ENCODE assay signal across 8 mouse cellular contexts in the genomic region with DNA sequence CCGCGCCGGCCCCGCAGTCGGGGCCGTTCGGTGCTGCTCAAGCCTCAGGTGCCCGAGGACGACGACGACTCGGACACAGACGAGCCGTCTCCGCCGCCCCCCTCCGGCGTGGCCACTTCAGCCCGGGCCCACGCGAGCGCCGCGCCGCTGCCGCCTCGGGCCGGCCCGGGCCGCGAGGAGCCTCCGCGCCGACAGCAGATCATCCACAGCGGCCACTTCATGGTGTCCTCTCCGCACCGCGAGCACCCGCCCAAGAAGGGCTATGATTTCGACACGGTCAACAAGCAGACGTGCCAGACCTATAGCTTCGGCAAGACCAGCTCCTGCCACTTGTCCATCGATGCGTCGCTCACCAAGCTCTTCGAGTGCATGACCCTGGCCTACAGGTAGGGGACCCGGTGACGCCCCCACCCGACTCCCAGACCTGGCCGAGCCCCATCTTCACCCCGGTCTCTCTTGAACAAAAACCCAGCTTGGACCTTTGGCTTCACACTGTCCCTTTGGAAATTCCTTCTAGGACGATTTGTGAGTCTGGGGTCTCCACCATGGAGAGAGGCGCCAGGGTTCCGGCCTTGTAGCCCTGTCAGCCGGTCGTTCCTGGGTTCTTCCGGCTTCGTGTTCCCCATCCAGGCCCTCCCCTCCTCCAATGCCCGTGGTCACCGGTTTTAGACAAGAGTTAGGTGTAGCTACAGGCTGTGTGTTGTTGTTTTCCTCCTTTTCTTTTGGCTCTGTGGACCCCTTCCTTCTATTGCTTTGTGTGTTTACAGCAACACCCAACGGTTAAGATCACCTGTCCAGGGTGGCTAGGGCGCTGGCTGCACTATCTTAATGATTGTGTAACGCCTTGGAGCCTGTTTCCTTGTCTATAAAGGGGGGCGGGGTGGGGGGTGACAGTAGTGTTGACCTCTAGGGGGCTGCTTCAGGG. TPM values are rescaled to one million over a fixed set of nuclear protein-coding genes. Genes with fewer than 3 reads are reported as not detected.
DNase-seq lines count a peak whose midpoint lies in the region; ATAC-seq and TF ChIP-seq lines count a peak whose summit lies in the region.

No protein-coding gene starts in this region.

- peak overlapping the region; percentile 70 for H3K27ac ChIP-seq in forebrain, embryonic 14.5 days (ENCODE audit: low read depth, low read length)
- H3K27ac ChIP-seq in kidney, postnatal 0 days, result peak overlapping the region; percentile 83
- H3K27ac ChIP-seq in midbrain, embryonic 11.5 days (ENCODE audit: low read depth, low read length), result peak overlapping the region; percentile 32; the same call in 1 of the 2 replicates

- peak overlapping the region; percentile 95 for H3K9ac ChIP-seq in forebrain, embryonic 14.5 days (ENCODE audit: low read length)
- peak overlapping the region; percentile 88 for H3K9ac ChIP-seq in kidney, postnatal 0 days (ENCODE audit: low read depth, low read length)
- peak overlapping the region; percentile 85 for H3K9ac ChIP-seq in midbrain, embryonic 11.5 days (ENCODE audit: low read length)

- ATAC-seq in forebrain, embryonic 14.5 days, result peak; percentile 42
- peak; percentile 35 for ATAC-seq in kidney, postnatal 0 days (replicated peaks; ENCODE audit: low FRiP score, low read depth)
- peak; percentile 47; the same call in 1 of the 2 replicates for ATAC-seq in midbrain, embryonic 11.5 days (ENCODE audit: low FRiP score)

- H3K27me3 ChIP-seq in forebrain, embryonic 14.5 days (replicated peaks; ENCODE audit: control insufficient read depth, insufficient read depth, low read length), result no peaks in the 10 kb centered on the region
- no peaks in the 10 kb centered on the region for H3K27me3 ChIP-seq in kidney, postnatal 0 days (ENCODE audit: insufficient read depth, low read length)
- no peaks in the 10 kb centered on the region for H3K27me3 ChIP-seq in midbrain, embryonic 11.5 days (ENCODE audit: control insufficient read depth, insufficient read depth, low read length)

- H3K9me3 ChIP-seq in forebrain, embryonic 14.5 days (replicated peaks; ENCODE audit: control insufficient read depth, low read length), result no peaks in the 10 kb centered on the region
- H3K9me3 ChIP-seq in kidney, postnatal 0 days (replicated peaks; ENCODE audit: low read length), result no peaks in the 10 kb centered on the region
- no peaks in the 10 kb centered on the region for H3K9me3 ChIP-seq in midbrain, embryonic 11.5 days (ENCODE audit: control insufficient read depth, low read length)

- TF ChIP-seq CTCF in kidney, postnatal 0 days (IDR thresholded peaks at IDR 0.05; ENCODE audit: low read depth), result 0 out of 2 replicates have a peak, but pooled peaks have one; percentile 2

- peak; percentile 43 for DNase-seq in layer of hippocampus, adult 11-12 months (ENCODE audit: low spot score)
- DNase-seq in layer of hippocampus, postnatal 36 days, result no peak
- peak; percentile 32 for DNase-seq in R1 (ENCODE audit: low read depth, low spot score)
- DNase-seq in forebrain, embryonic 14.5 days (ENCODE audit: low spot score), result no peak
- DNase-seq in kidney, postnatal 0 days (ENCODE audit: low spot score), result peak; percentile 29
- peak; percentile 93 for DNase-seq in midbrain, embryonic 11.5 days (ENCODE audit: low spot score, missing footprints)
- peak; percentile 48 for DNase-seq in thymus, postnatal 14 days
- DNase-seq in right cerebral cortex, postnatal 25 days, result no peak

- peak overlapping the region; percentile 95 for H3K4me3 ChIP-seq in forebrain, embryonic 14.5 days (ENCODE audit: low read depth, low read length)
- peak overlapping the region; percentile 80 for H3K4me3 ChIP-seq in kidney, postnatal 0 days (replicated peaks; ENCODE audit: low read depth, low read length)
- H3K4me3 ChIP-seq in midbrain, embryonic 11.5 days (ENCODE audit: low read depth, low read length), result peak overlapping the region; percentile 80

- under 1% methylated on average over 64 of the region's 65 CpGs for whole genome bisulfite sequencing in forebrain, embryonic 14.5 days
- under 1% methylated on average over 50 of the region's 65 CpGs for WGBS in kidney, postnatal 0 days
- under 1% methylated on average over 56 of the region's 65 CpGs for WGBS in midbrain, embryonic 11.5 days

- H3K4me2 ChIP-seq in forebrain, embryonic 14.5 days (ENCODE audit: low read length), result peak overlapping the region; percentile 72
- peak overlapping the region; percentile 77 for H3K4me2 ChIP-seq in kidney, postnatal 0 days (ENCODE audit: low read length)
- peak overlapping the region; percentile 98 for H3K4me2 ChIP-seq in midbrain, embryonic 11.5 days

- peaks cover 39% of the 10 kb centered on the region for H3K4me1 ChIP-seq in forebrain, embryonic 14.5 days (ENCODE audit: control insufficient read depth, insufficient read depth, low read length)
- peaks cover 24% of the 10 kb centered on the region for H3K4me1 ChIP-seq in kidney, postnatal 0 days (replicated peaks; ENCODE audit: insufficient read depth, low read length)
- H3K4me1 ChIP-seq in midbrain, embryonic 11.5 days (ENCODE audit: control insufficient read depth, insufficient read depth, low read length), result peaks cover 22% of the 10 kb centered on the region

- no peaks in the 10 kb centered on the region for H3K36me3 ChIP-seq in forebrain, embryonic 14.5 days (ENCODE audit: control insufficient read depth, insufficient read depth, low read length)
- H3K36me3 ChIP-seq in kidney, postnatal 0 days (ENCODE audit: insufficient read depth, low read length), result no peaks in the 10 kb centered on the region
- H3K36me3 ChIP-seq in midbrain, embryonic 11.5 days (ENCODE audit: control insufficient read depth, insufficient read depth, low read length), result no peaks in the 10 kb centered on the region

RNA-seq across cellular contexts. Expression of gene Mlxip, which starts 0.6 kb away (rescaled TPM):
- 10 to 100 TPM; 19.3 to 21.3 TPM for total RNA-seq in layer of hippocampus, postnatal 36 days (2021)
- polyA plus RNA-seq in forebrain, embryonic 14.5 days (2014; fragmentation: Nextera tagmentation; extraction: Ambion mirVana), result 11.5 and 15.2 TPM in 2 replicates
- 13.8 and 14.9 TPM in 2 replicates for polyA plus RNA-seq in kidney, postnatal 0 days (2015; fragmentation: Nextera tagmentation; extraction: Ambion mirVana)
- polyA plus RNA-seq in midbrain, embryonic 11.5 days (2014; fragmentation: Nextera tagmentation; extraction: Ambion mirVana), result 15.5 and 18.3 TPM in 2 replicates

RNA-seq across cellular contexts. Expression of gene Bcl7a, which starts 51.6 kb away (rescaled TPM):
- 10 to 100 TPM; 61.7 to 66.0 TPM for total RNA-seq in layer of hippocampus, postnatal 36 days (2021)
- 71.6 and 78.2 TPM in 2 replicates for polyA plus RNA-seq in forebrain, embryonic 14.5 days (2014; fragmentation: Nextera tagmentation; extraction: Ambion mirVana)
- polyA plus RNA-seq in kidney, postnatal 0 days (2015; fragmentation: Nextera tagmentation; extraction: Ambion mirVana), result 27.4 and 29.9 TPM in 2 replicates
- 45.3 and 48.4 TPM in 2 replicates for polyA plus RNA-seq in midbrain, embryonic 11.5 days (2014; fragmentation: Nextera tagmentation; extraction: Ambion mirVana)

Comparison
In these comparisons a context has a peak if more than half of its experiments do, and no peak if none do; other contexts are left out.
1. DNase-seq: peak in layer of hippocampus, adult 11-12 months (single experiment), R1 (single experiment), kidney, postnatal 0 days (single experiment), midbrain, embryonic 11.5 days (single experiment) and thymus, postnatal 14 days (single experiment); none in layer of hippocampus, postnatal 36 days (0 of 2), forebrain, embryonic 14.5 days (single experiment) and right cerebral cortex, postnatal 25 days (single experiment).
2. H3K27ac ChIP-seq: peak in every context shown above with its lines; median percentile 83 in kidney, postnatal 0 days; 70 in forebrain, embryonic 14.5 days; 32 in midbrain, embryonic 11.5 days.
3. Peak in every context shown above with its lines, with median percentiles within 50 percentile points of each other: ATAC-seq, H3K4me2 ChIP-seq, H3K4me3 ChIP-seq and H3K9ac ChIP-seq.